Mouse (Mus musculus) neural tube, embryonic 15.5 days (tissue): ENCODE data around the gene Ccnf. TPM values are rescaled to one million over a fixed set of nuclear protein-coding genes. Genes with fewer than 3 reads are reported as not detected.

Source experiments
- ATAC-seq: fragments of 200-750 bp; cut with Nextera tagmentation; 2 replicates; pipeline ENCODE4 v1.8.0; 2017; ENCODE audit warnings: mild to moderate bottlenecking, moderate TSS enrichment, moderate library complexity; ENCODE audit not compliant: low FRiP score
- H3K27ac ChIP-seq: fragments of 300-500 bp; sonication (generic); replicated peaks from 2 replicates; pipeline ENCODE4 v1.5.1; 2015; ENCODE audit warnings: mild to moderate bottlenecking, inconsistent platforms
- H3K27me3 ChIP-seq: fragments of 300-500 bp; sonication (generic); replicated peaks from 2 replicates; pipeline ENCODE4 v1.6.1; 2015; ENCODE audit warnings: inconsistent platforms
- H3K36me3 ChIP-seq: fragments of 300-500 bp; sonication (generic); 2 replicates; pipeline ENCODE4 v1.6.1; 2015; ENCODE audit warnings: inconsistent platforms
- H3K4me1 ChIP-seq: fragments of 300-500 bp; sonication (generic); 2 replicates; pipeline ENCODE4 v1.6.1; 2015; ENCODE audit warnings: inconsistent platforms
- H3K4me2 ChIP-seq: fragments of 300-500 bp; sonication (generic); 2 replicates; pipeline ENCODE4 v1.6.1; 2015; ENCODE audit warnings: inconsistent platforms, mild to moderate bottlenecking, moderate library complexity
- H3K4me3 ChIP-seq: fragments of 300-500 bp; sonication (generic); replicated peaks from 2 replicates; pipeline ENCODE4 v1.5.1; 2015; ENCODE audit warnings: mild to moderate bottlenecking, inconsistent platforms
- H3K9ac ChIP-seq: fragments of 300-500 bp; sonication (generic); replicated peaks from 2 replicates; pipeline ENCODE4 v1.6.1; 2015; ENCODE audit warnings: mild to moderate bottlenecking, inconsistent platforms
- H3K9me3 ChIP-seq: fragments of 300-500 bp; sonication (generic); replicated peaks from 2 replicates; pipeline ENCODE4 v1.6.1; 2016; ENCODE audit warnings: inconsistent platforms
- WGBS: fragments of 180-500 bp; shearing (Covaris S2); methylation state at CpG from one replicate; pipeline ENCODE4 v1.1.7; 2015; ENCODE audit warnings: mixed read lengths; 5-methylcytosine and 5-hydroxymethylcytosine counted together
- polyA plus RNA-seq: library from polyadenylated mRNA; unstranded; fragments of >200 nt; fragmentation: Nextera tagmentation; extraction: Ambion mirVana; gene quantifications from 2 replicates; pipeline ENCODE4 v1.2.1, GENCODE M21; 2015

The Ccnf gene
- polyA plus RNA-seq, 1 experiment from 2014 or later: 13.4 TPM

DNA sequence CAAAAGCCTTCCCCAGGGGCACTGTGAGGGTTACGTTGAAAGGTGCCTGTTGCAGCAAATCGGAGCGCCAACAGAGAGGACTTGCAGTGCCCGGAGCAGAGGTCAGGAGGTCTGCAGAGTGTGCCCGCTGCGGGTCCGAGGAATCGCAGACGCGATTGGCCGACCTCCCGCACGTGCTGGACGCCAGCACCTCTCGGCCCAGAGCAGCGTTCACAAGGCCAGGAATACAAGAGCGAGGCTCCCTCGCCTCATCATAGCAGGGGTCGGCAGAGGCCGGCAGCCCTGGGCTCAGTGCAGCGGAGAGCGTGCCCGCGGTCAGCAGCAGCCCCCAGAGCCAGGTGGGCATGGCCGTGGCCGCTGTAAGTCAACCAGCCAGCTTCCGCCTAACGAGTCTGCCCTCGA is 42.6 kb downstream of the Ccnf start:
- peaks cover 7% of the 10 kb centered on the region; the same call in 1 of the 2 replicates for H3K27me3 ChIP-seq
- H3K4me2 ChIP-seq: peak overlapping the region; percentile 95
- peak overlapping the region; percentile 81 for H3K4me3 ChIP-seq
- H3K9me3 ChIP-seq: no peaks in the 10 kb centered on the region
- peaks cover 85% of the 10 kb centered on the region for H3K4me1 ChIP-seq
- H3K36me3 ChIP-seq: no peaks in the 10 kb centered on the region
- H3K9ac ChIP-seq: peak overlapping the region; percentile 64
- peak overlapping the region; percentile 74 for H3K27ac ChIP-seq
- ATAC-seq: no peak
- 3% methylated on average over 29 of the region's 29 CpGs for WGBS

DNA sequence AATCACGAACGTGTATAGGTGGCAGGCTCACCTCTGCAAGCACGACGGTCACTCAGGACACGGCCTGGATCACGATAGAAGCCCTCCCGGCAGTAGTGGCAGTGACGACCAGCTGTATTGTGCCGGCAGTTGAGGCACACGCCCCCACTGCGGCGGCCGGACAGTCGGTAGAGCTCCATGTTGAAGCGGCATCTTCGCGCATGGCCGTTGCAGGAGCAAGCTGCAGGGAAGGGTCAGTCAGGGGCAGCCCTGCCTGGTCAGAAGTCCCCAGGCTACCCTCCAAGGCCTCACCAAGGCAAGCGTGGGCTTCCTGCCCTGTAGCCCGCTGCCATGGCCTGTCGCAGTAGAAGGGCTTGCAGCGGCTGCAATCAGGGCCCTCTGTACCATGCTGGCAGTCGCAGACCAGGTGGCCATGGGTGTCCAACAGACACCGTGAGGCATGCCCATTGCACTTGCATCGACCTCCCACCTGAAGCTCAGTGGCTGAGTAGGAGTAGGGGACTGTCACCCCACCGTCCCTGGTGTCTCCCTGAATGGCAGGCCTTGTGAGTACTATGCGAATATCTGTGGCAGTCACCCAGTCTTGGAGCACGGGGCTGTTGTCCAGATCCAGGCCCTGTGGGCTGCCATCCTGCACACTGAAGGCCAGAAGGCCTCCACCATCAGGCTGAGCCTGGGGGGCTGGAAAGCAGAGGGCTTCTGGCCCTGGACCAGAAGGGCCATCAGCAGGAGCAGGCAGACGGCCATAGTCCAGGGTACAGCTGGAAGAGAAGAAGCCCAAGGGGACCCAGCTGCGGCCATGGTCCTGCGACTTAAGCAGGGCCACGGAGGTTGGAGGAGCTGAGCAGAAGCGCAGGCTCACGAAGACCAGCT is 43.3 kb downstream of the Ccnf start:
- Histone ChIP-seq H3K9me3 (no peaks in the 10 kb centered on the region), H3K27ac (peak overlapping the region; percentile 74; the same call in 1 of the 2 replicates), H3K36me3 (no peaks in the 10 kb centered on the region), H3K4me1 (peaks cover 91% of the 10 kb centered on the region), H3K4me2 (peak overlapping the region; percentile 95), H3K4me3 (peak overlapping the region; percentile 81), H3K27me3 (peaks cover 7% of the 10 kb centered on the region; the same call in 1 of the 2 replicates), H3K9ac (peak overlapping the region; percentile 64)
- ATAC-seq: no peak
- WGBS: 53% methylated on average over 34 of the region's 34 CpGs

DNA sequence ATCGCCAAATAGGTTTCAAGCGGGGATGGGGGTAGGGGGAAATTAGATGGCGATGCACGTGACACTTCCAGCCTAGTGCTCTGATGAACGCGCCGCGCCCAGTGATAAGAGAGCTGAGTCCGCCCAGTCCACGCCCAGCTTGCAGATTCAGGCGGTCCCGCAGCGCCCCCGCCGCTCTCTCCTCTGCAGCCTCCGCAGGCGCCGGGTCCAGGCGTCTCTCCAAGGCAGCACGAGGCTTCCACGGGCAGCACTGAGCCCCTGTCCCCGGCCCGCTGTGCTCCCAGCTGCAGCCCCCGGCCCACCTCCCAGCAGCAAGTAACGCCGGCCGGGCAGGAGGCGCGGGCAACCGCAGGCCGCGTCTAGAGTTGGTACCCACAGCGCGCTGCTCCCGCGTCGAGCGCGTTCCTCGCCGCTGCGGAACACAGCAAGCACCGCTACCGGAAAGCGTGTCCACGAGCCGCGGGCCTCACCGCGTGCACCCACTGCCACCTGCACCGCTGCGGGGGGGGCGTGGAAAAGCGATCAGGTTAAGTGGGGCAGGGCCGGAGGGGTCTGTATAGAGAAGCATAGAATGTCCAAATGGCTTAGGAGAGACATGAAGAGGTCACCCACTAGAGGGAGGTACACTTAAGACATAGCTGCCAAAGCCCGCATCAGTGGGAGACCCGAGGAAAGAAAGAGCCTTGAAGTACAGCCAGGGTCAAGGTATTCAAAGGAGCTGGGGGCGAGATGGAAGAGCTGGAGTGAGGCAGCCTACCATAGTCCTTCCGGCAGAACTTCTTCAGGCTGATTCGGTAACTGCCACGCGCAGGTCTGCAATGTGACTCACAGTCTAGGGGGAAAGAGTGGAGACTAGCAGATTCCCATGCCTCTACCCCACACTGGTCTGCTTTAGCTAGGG is 44.6 kb downstream of the Ccnf start:
- H3K36me3 ChIP-seq: no peaks in the 10 kb centered on the region
- 4% methylated on average over 62 of the region's 62 CpGs for WGBS
- peaks cover 95% of the 10 kb centered on the region for H3K4me1 ChIP-seq
- peak overlapping the region; percentile 80 for H3K9ac ChIP-seq
- ATAC-seq: peak; percentile 29
- H3K9me3 ChIP-seq: no peaks in the 10 kb centered on the region
- peak overlapping the region; percentile 81 for H3K4me3 ChIP-seq
- peak overlapping the region; percentile 95 for H3K4me2 ChIP-seq
- peak overlapping the region; percentile 85 for H3K27ac ChIP-seq
- peaks cover 7% of the 10 kb centered on the region; the same call in 1 of the 2 replicates for H3K27me3 ChIP-seq

DNA sequence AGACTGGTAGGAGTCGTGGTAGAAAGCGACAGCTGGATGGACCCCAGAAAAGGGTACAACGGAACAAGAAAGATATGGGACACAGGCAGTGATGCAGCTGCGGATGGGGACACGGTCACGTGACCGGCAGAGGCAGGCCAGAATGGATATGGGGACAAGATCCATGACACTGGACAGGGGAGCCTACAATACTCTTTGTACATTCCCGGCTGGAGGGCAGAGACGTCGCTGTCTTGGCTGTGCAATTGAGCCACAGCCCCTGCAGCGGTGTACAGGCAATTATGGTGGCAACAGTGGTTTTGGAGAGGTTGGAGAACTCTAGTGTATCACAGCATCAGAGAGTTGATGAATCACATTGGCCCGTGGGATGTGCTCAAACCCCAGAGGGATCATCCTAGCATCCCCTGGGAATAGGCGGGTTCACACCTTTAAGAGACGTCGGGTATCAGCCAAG is 45.3 kb downstream of the Ccnf start:
- 4% methylated on average over 15 of the region's 15 CpGs for WGBS
- peak overlapping the region; percentile 85 for H3K27ac ChIP-seq
- H3K4me3 ChIP-seq: peak overlapping the region; percentile 81
- H3K9ac ChIP-seq: peak overlapping the region; percentile 80
- peaks cover 7% of the 10 kb centered on the region; the same call in 1 of the 2 replicates for H3K27me3 ChIP-seq
- peaks cover 94% of the 10 kb centered on the region for H3K4me1 ChIP-seq
- H3K36me3 ChIP-seq: no peaks in the 10 kb centered on the region
- ATAC-seq: peak; percentile 11; the same call in 1 of the 2 replicates
- H3K4me2 ChIP-seq: peak overlapping the region; percentile 95
- no peaks in the 10 kb centered on the region for H3K9me3 ChIP-seq

DNA sequence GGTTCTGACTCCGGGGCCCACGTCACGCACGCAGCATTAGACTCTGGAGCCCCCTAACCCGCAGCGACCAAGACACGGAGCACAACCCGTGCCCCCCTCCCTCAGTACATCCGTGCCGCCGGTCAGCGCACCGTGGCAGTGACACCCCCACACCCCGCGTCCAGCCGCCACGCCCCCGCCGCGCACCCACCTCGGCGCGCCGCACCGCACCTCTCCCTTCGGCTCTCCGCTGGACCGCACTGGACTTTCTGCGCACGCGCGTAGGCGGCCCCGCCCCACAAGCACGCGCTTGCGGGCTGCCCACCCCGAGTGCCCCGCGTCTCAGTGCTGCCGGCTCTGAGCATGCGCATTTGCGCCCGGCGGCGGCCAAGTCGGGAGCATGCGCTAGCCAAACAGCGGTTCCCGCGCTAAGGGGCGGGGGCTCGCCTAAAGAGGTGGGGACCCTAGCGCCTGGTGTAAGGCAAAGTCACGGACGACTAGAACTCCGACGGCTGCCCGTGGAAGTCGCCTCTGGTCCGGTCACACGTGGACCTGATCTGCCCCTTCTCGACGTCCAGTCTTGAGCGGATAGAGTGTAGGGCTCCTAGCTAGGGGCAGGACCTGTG is 45.9 kb downstream of the Ccnf start, which contains the start of gene Tbc1d24:
Tbc1d24 (minus strand) TSS at position 279 of the 605 bp plus-strand sequence.
- under 1% methylated on average over 55 of the region's 65 CpGs for WGBS
- H3K27ac ChIP-seq: peak within 1 kb of the TSS; percentile 85
- H3K4me1 ChIP-seq: peaks cover 93% of the 10 kb centered on the region
- H3K9ac ChIP-seq: peak within 1 kb of the TSS; percentile 80
- H3K4me3 ChIP-seq: peak within 1 kb of the TSS; percentile 81
- peak; percentile 82 for ATAC-seq
- no peaks in the 10 kb centered on the region for H3K36me3 ChIP-seq
- H3K27me3 ChIP-seq: peaks cover 2% of the 10 kb centered on the region; the same call in 1 of the 2 replicates
- peak within 1 kb of the TSS; percentile 95 for H3K4me2 ChIP-seq
- no peaks in the 10 kb centered on the region for H3K9me3 ChIP-seq

DNA sequence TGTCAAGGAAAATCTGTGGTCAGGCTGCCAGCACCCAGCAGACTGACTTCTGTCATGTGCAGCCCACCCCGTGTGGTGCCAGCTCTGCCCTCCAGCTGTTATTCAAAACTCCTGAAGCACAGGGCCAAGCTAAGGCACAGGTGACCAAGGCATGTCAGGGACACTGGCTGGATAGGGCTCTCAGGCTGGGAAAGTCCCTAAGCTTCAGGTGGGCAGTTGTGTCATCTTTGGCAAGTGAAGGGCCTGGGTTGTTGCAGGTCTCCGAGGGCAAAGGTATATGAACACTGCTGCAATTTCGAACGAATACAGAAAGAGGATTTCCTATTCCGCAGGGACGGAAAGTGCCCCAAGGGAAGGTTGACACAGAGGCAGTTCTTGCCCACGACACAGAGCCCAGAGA is 46.4 kb downstream of the Ccnf start:
- 14% methylated on average over 7 of the region's 7 CpGs for WGBS

DNA sequence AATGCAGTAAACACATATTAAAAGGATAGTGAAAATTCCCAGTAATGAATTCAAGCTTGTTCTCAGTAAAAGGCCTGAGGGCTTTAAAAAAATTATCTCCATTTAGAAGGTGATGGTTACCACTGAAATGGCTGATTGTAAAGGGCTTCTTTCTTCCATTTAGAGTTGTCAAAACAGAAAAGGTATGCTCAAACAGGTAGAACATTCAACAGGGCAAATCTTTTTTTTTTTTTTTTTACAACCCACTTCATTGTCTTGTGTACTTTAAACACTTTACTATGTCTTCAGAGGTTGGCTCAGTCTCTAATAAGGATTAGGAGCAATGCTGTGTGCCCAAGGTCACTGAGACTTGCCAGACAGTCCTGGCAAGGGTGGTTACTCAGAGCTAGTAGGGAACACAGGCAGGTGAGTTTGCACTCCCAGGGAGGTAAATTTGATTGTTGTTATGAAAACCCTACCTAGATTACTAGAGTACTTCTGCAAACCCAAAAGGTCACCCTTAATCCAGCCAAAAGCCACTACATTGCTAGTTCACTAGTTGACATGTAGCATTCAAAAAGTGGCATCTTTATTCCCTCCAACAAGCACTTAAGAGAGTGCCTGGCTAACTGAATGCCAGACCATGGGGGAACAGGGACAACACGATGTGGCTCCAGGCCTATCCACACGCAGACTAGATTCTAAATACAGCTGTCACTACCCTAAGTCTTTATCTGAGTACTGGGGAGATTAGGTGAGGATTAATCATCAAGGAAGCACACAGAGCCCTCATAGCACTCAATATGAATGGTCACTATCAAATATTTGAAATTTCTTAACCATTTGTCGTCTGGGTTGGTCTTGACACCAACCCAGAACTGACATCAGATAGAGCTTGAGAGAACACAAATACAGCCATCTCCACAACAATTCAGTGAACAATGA is 47.4 kb downstream of the Ccnf start:
- WGBS: 79% methylated on average over 3 of the region's 3 CpGs
- peak overlapping the region; percentile 81 for H3K4me3 ChIP-seq
- no peaks in the 10 kb centered on the region for H3K36me3 ChIP-seq
- H3K27me3 ChIP-seq: no peaks in the 10 kb centered on the region
- H3K27ac ChIP-seq: no peak overlapping the region
- ATAC-seq: no peak
- H3K4me1 ChIP-seq: peaks cover 86% of the 10 kb centered on the region
- peak overlapping the region; percentile 95 for H3K4me2 ChIP-seq
- H3K9ac ChIP-seq: peak overlapping the region; percentile 80; the same call in 1 of the 2 replicates
- H3K9me3 ChIP-seq: no peaks in the 10 kb centered on the region

More for the DNA sequence above, 46.4 kb downstream of the Ccnf start:
- Histone ChIP-seq H3K4me1 (peaks cover 92% of the 10 kb centered on the region), H3K4me3 (peak overlapping the region; percentile 81), H3K27me3 (no peaks in the 10 kb centered on the region), H3K36me3 (no peaks in the 10 kb centered on the region), H3K9me3 (no peaks in the 10 kb centered on the region), H3K27ac (peak overlapping the region; percentile 85), H3K4me2 (peak overlapping the region; percentile 95), H3K9ac (peak overlapping the region; percentile 80)
- no peak; the same call in 1 of the 2 replicates for ATAC-seq

DNA sequence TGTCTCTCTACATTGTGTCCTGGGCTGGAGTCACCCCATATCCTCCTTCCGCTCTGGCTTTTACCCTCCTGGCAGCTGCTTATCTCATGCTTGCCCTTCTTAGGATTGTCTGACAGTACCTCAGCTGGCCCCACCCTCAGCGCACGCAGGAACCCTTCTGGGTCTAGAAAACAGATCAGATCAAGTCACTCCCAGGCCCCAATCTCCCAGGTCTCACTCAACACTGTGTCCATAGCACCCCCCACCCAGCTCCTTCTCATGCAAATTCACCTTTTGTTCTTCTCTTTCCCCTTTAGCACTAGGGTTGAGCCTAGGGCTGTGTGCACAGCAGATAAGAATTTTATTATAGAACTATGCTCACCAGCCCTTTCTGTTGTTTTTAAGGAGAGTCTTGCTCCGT is 48.2 kb downstream of the Ccnf start:
- no peaks in the 10 kb centered on the region for H3K27me3 ChIP-seq
- H3K9ac ChIP-seq: peak overlapping the region; percentile 8; the same call in 1 of the 2 replicates
- no peaks in the 10 kb centered on the region for H3K36me3 ChIP-seq
- WGBS: 45% methylated on average over 4 of the region's 4 CpGs
- no peak for ATAC-seq
- H3K4me3 ChIP-seq: no peak overlapping the region
- H3K4me2 ChIP-seq: peak overlapping the region; percentile 95
- peaks cover 78% of the 10 kb centered on the region for H3K4me1 ChIP-seq
- H3K27ac ChIP-seq: no peak overlapping the region
- no peaks in the 10 kb centered on the region for H3K9me3 ChIP-seq

DNA sequence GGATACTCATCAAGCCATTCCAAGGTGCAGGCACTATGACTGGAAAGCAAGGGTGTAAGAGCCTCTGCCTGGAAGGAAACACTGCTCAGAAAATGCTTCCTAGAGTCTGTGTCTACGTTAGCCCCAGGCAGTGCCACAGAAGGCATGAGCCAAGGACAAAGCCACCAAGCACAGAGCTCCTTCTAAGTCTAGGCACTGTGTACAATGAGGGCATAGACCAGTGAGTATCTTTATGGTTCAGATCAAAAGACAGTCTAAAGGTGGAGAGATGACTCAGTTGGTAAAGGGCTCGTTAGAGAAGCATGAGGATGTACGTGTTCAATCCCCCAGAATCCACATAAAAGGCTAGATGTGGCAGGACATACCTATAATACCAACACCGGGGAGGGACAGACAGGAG is 50.2 kb downstream of the Ccnf start:
- Histone ChIP-seq H3K4me3 (no peak overlapping the region), H3K27ac (no peak overlapping the region), H3K4me1 (peaks cover 58% of the 10 kb centered on the region), H3K9ac (no peak overlapping the region), H3K4me2 (no peak overlapping the region), H3K27me3 (no peaks in the 10 kb centered on the region), H3K36me3 (no peaks in the 10 kb centered on the region), H3K9me3 (no peaks in the 10 kb centered on the region)
- 88% methylated on average over 4 of the region's 4 CpGs for WGBS
- ATAC-seq: no peak

DNA sequence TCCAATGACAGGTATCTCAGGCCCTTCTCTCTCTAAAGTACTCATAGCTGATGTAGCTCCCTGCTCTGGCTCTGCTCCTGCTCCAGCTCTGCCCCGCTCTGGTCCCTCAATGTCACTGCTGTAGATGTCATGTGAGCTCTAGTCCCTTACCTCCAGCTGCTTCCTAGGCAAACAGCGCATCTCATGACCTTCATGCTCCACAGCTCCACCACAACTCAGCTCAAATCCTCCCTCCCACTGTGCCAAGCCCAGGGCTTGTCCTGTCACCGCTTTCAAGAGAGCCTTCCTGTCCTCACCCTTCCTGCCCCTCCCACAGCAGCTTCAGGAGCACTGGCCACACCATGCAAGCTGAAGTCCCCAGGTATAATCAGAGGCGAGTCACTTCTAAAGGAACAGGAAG is 51.5 kb downstream of the Ccnf start:
- Histone ChIP-seq H3K4me2 (no peak overlapping the region), H3K9ac (no peak overlapping the region), H3K4me1 (peaks cover 49% of the 10 kb centered on the region), H3K36me3 (no peaks in the 10 kb centered on the region), H3K9me3 (no peaks in the 10 kb centered on the region), H3K4me3 (no peak overlapping the region), H3K27me3 (no peaks in the 10 kb centered on the region), H3K27ac (no peak overlapping the region)
- ATAC-seq: no peak
- 63% methylated on average over 4 of the region's 4 CpGs for WGBS
